Mouse (Mus musculus) cortical plate, adult 2 months (tissue): ENCODE results near the gene Lefty2.

ENCODE experiments used
- CTCF ChIP-seq: fragments of 200-500 bp; IDR thresholded peaks from 2 replicates; pipeline ENCODE4 v1.5.1; 2011; ENCODE audit warnings: mild to moderate bottlenecking, control low read depth, low read length; ENCODE audit not compliant: insufficient read depth; ENCODE audit errors: extremely low read depth
- POLR2A ChIP-seq: fragments of 200-500 bp; IDR thresholded peaks from 2 replicates; pipeline ENCODE4 v1.6.1; 2011; ENCODE audit warnings: mild to moderate bottlenecking, low read length, control low read depth; ENCODE audit not compliant: insufficient read depth; ENCODE audit errors: extremely low read depth

DNA sequence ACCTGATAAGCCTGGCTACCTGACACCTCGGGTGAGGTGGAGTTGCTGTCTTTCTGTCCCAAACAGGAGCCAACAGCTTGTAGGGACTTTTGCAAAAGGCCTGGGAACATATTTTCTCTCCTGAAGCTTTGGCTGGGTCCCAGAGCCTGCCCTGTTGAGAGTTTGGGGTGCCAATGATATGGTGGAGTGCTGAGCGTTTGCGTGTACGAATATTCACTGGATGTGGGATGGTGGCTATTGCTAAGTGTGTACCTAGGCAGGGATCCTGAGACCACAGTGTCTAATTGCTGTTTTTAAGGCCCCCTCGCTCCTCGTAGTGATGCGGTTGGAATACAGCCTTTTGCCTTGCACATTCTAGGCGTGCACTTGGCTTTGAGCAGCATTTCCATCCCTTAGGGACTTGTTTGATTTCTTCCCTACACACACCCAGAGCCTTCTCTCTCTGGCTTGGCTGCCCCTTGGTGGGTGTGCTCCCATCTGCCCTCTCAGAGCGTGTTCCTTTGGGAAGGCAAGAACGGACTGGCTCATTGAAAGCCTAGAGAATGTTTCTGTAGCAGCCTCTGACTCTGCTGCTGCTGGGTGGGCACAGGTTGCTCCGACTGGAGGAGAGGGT lies 50.2 kb downstream of the Lefty2 start:
- TF ChIP-seq POLR2A (no peak), CTCF (no peak)
